ENCODE assay signal across 8 mouse cellular contexts in genomic region chr5:136568026-136568765, GRCm38 (mm10). TPM values are rescaled to one million over a fixed set of nuclear protein-coding genes. Genes with fewer than 3 reads are reported as not detected.
DNase-seq lines count a peak whose midpoint lies in the region; ATAC-seq lines count a peak whose summit lies in the region.

No protein-coding gene starts in this region.

- H3K27ac ChIP-seq in hindbrain, embryonic 13.5 days: 0 out of 2 replicates have a peak overlapping the region, but pooled peaks have one; percentile 98
- H3K27ac ChIP-seq in liver, embryonic 11.5 days (ENCODE audit: low read depth, low read length): peak overlapping the region; percentile 89; the same call in 1 of the 2 replicates

- no peaks in the 10 kb centered on the region for H3K9me3 ChIP-seq in erythroblast, embryonic 14.5 days (ENCODE audit: control insufficient read depth, low read length)
- no peaks in the 10 kb centered on the region for H3K9me3 ChIP-seq in hindbrain, embryonic 13.5 days
- H3K9me3 ChIP-seq in liver, embryonic 11.5 days (ENCODE audit: control insufficient read depth, low read length): no peaks in the 10 kb centered on the region

- no peaks in the 10 kb centered on the region for H3K36me3 ChIP-seq in erythroblast, embryonic 14.5 days (ENCODE audit: control insufficient read depth)
- H3K36me3 ChIP-seq in hindbrain, embryonic 13.5 days: no peaks in the 10 kb centered on the region
- no peaks in the 10 kb centered on the region for H3K36me3 ChIP-seq in liver, embryonic 11.5 days (ENCODE audit: control insufficient read depth, insufficient read depth, low read length)

- peaks cover 74% of the 10 kb centered on the region for H3K27me3 ChIP-seq in erythroblast, embryonic 14.5 days (ENCODE audit: control insufficient read depth)
- peaks cover 36% of the 10 kb centered on the region for H3K27me3 ChIP-seq in hindbrain, embryonic 13.5 days
- peaks cover 9% of the 10 kb centered on the region for H3K27me3 ChIP-seq in liver, embryonic 11.5 days (replicated peaks; ENCODE audit: control insufficient read depth, insufficient read depth, low read length)

- peaks cover 37% of the 10 kb centered on the region for H3K4me1 ChIP-seq in erythroblast, embryonic 14.5 days (ENCODE audit: control insufficient read depth)
- H3K4me1 ChIP-seq in hindbrain, embryonic 13.5 days (replicated peaks): peaks cover 37% of the 10 kb centered on the region
- H3K4me1 ChIP-seq in liver, embryonic 11.5 days (replicated peaks; ENCODE audit: control insufficient read depth, insufficient read depth, low read length): peaks cover 6% of the 10 kb centered on the region

- peak overlapping the region; percentile 92 for H3K9ac ChIP-seq in hindbrain, embryonic 13.5 days
- peak overlapping the region; percentile 87 for H3K9ac ChIP-seq in liver, embryonic 11.5 days (ENCODE audit: low read depth, low read length)

- H3K4me3 ChIP-seq in erythroblast, embryonic 14.5 days (replicated peaks): peak overlapping the region; percentile 91
- peak overlapping the region; percentile 98 for H3K4me3 ChIP-seq in hindbrain, embryonic 13.5 days
- peak overlapping the region; percentile 93 for H3K4me3 ChIP-seq in liver, embryonic 11.5 days (ENCODE audit: low read depth, low read length)

- peak overlapping the region; percentile 98 for H3K4me2 ChIP-seq in hindbrain, embryonic 13.5 days
- peak overlapping the region; percentile 99 for H3K4me2 ChIP-seq in liver, embryonic 11.5 days

- under 1% methylated on average over 36 of the region's 36 CpGs for WGBS in hindbrain, embryonic 13.5 days
- under 1% methylated on average over 36 of the region's 36 CpGs for WGBS in liver, embryonic 11.5 days

- DNase-seq in embryo, embryonic 10 days (ENCODE audit: low spot score): peak; percentile 64
- DNase-seq in embryo, embryonic 9.5 days (ENCODE audit: extremely low spot score): no peak
- DNase-seq in adipocyte (ENCODE audit: low spot score): peak; percentile 43
- no peak for DNase-seq in liver, embryonic 11.5 days (ENCODE audit: low spot score)
- DNase-seq in neural tube, embryonic 10.5 days (ENCODE audit: extremely low spot score, low spot score): peak; percentile 82
- DNase-seq in testis, postnatal 10 days (ENCODE audit: low spot score): peak; percentile 57

- ATAC-seq in hindbrain, embryonic 13.5 days (ENCODE audit: low FRiP score): peak; percentile 6; the same call in 1 of the 2 replicates
- ATAC-seq in liver, embryonic 11.5 days (replicated peaks; ENCODE audit: low FRiP score): peak; percentile 3; the same call in 1 of the 2 replicates

RNA-seq across cellular contexts. Expression of gene Cux1, which starts 0.9 kb away (rescaled TPM):
- 2.9 and 3.6 TPM in 2 replicates for polyA plus RNA-seq in erythroblast, embryonic 14.5 days (2012)
- 104 and 106 TPM in 2 replicates for polyA plus RNA-seq in hindbrain, embryonic 13.5 days (2015; fragmentation: Nextera tagmentation; extraction: Ambion mirVana)
- polyA plus RNA-seq in liver, embryonic 11.5 days (2014; fragmentation: Nextera tagmentation; extraction: Ambion mirVana): 45.8 and 50.0 TPM in 2 replicates

Comparison
In these comparisons a context has a peak if more than half of its experiments do, and no peak if none do; other contexts are left out.
1. DNase-seq: peak in embryo, embryonic 10 days (single experiment), adipocyte (single experiment), neural tube, embryonic 10.5 days (single experiment) and testis, postnatal 10 days (single experiment); none in embryo, embryonic 9.5 days (single experiment) and liver, embryonic 11.5 days (single experiment).
2. RNA of gene Cux1, which starts 0.9 kb away (polyA plus RNA-seq): 104 to 106 TPM in hindbrain, embryonic 13.5 days and 45.8 to 50.0 TPM in liver, embryonic 11.5 days; 2.9 to 3.6 TPM in erythroblast, embryonic 14.5 days; every median in the first group is over 10 times any median in the second.
3. Peak in every context shown above with its lines, with median percentiles within 50 percentile points of each other: H3K4me3 ChIP-seq.